Mouse (Mus musculus) gastrocnemius, postnatal 10 days (tissue): ENCODE measurements around the gene Scyl1. TPM values are rescaled to one million over a fixed set of nuclear protein-coding genes. Genes with fewer than 3 reads are reported as not detected.
"Not testable (repeated sequence)": the region's sequence is repeated elsewhere in the genome, so short reads cannot be mapped to it uniquely, and the experiment has no call there.

Source experiments
- DNase-seq: peaks from one replicate; pipeline ENCODE4 v3.0.0; 2021; ENCODE audit warnings: mixed read lengths
- long read RNA-seq, 2 experiments: library from polyadenylated mRNA; stranded (forward); transcript quantifications; one replicate each; pipeline ENCODE4 v2.0.0; 2021
- total RNA-seq, 2 experiments: library from RNA; stranded (reverse); gene quantifications; 2 replicates each; pipeline ENCODE4 v1.2.3; 2021

Scyl1 gene
- total RNA-seq = 10 to 100 TPM; 56.0 to 59.6 TPM
- long read RNA-seq, experiment 1, transcript Scyl1-210 (17 exons, 2,731 nt) = major isoform, 107 of 168 reads
- long read RNA-seq, experiment 1, transcript Scyl1-209 (17 exons, 2,395 nt) = minor isoform, 16 of 168 reads
- long read RNA-seq, experiment 1, partial matches to known transcripts = 15 of 168 reads
- long read RNA-seq, experiment 1, other reads (novel, unspliced or antisense) = 24 of 168 reads
- long read RNA-seq, experiment 2, transcript Scyl1-209 (17 exons, 2,395 nt) = minor isoform, 16 of 146 reads
- long read RNA-seq, experiment 2, transcript Scyl1-210 (17 exons, 2,731 nt) = major isoform, 99 of 146 reads
- long read RNA-seq, experiment 2, partial matches to known transcripts = 13 of 146 reads
- long read RNA-seq, experiment 2, other reads (novel, unspliced or antisense) = 13 of 146 reads

DNA sequence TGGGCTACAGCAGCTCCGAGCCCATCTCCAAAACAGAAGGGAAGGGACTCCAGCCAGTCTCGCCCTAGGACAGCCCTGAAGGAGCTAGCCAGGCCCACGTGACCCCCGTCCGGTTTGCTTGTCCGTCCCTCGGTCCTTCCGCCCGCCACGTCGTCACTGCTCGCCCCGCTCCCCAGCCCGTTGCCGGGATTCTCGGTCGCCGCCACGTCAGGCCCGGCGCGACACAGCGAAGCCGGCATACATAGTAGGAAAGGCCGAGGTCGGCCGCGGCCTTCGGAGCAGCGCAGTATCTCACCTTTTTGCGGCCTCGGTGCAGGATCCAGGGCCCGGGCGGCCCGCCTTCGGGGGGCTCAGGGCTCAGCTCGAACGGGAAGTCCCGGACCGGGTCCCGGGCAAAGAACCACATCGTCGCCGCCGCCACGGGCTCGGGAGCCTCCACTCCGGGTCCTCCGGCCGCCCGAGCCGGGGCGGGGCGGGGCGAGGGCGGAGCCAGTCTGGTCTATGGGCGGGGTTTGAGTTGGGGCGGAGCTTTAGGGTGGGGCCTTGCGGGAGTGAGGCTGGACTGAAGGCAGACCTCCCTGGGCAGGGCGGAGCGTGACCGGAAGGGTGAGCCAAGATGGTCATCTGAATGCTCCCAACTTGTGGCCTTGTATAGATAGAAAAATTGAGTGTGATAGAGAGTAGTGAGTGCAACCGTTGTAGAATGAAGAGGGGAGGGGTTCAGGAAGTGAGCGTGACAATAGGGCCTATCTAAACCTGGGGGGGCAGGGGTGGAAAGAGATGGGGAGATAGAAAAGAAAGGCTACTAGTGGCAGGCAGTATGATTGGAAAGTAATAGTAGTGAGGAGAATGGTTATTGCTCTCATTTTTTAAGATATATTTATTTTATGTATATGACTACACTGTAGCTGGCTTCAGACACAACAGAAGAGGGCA, at the start of gene Scyl1:
Gene Scyl1, minus strand, starts transcription at position 495 of the 936 bp plus-strand sequence.
- DNase-seq = peak; percentile 95

DNA sequence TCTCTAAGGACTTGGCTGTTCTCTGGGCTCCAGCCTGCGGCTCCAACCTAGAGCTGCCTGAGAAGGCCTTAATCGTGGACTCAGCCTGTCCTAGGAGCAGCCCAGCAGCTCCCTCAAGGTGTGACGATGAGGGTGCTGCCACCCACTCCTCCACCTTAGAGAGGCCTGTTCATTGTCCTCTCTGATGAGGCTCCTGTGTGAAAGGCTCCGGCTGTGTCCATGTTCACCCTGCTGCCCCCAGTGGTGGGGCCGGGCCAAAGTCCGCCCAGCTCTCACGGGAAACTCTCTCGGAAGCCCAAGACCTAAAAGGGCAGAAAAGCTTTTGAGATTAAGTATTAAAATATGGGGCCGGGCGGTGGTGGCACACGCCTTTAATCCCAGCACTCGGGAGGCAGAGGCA, 48.3 kb upstream of the Scyl1 start:
- no peak for DNase-seq

DNA sequence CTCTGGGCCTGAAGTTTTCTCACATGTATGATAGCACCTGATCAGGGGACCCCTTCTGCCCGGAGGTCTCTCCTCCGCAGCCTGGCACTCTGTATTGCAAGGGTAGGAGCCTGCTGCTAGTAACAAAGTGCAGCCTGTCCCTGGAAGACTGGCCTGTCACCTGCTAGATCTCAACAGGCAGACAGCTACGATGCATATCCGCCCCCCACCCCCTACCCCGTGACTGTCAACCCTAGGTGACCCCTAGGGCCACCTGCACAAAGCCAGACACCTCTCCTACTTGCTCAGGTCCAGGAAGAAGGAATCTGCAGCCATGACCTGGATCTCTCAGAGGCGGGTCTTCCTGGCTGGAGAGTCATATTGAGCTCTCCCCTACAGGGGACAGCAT, 47.4 kb upstream of the Scyl1 start:
- DNase-seq = no peak

DNA sequence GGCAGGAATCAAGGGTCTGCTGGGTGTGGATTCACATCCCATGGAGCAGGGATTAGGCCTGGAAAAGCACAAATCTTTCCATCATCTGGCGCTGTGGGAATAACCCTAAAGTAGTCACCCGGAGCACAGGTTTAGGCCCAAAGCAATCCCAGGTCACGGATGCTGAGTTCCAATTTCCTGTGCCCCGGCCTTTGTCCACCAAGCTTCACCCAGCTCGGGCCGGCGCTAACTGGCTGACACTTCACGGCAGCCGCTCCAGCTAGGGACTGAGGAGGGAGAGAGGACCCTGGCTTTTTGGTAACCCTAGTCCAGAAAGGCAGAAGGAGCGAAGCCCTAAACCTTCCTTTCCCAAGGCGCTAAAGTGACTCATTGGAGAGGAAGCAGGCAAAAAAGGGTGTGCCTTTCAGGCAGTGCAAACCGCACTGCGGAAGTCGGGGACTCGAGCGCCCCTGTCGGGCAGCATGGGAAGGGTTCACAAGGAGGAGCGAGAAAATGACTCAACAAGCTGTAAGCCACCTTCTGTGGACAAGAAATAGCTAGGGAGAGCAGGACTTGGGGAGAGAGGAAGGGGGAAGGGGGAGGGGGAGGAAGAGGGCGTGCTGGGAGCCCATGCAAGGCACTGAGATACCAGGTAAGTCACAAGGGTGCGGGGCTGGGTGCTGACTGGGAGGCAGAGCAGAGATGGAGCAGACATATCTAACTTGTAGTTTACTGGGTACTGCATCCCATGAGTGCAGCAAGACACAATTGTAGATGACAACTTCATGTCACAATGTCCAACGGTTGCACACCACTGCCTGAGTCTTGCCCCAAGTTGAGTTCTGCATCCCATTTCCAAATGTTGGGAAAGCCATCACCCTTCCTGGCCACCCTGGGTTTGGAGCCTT, 46.7 kb upstream of the Scyl1 start:
- peak; percentile 88 for DNase-seq

DNA sequence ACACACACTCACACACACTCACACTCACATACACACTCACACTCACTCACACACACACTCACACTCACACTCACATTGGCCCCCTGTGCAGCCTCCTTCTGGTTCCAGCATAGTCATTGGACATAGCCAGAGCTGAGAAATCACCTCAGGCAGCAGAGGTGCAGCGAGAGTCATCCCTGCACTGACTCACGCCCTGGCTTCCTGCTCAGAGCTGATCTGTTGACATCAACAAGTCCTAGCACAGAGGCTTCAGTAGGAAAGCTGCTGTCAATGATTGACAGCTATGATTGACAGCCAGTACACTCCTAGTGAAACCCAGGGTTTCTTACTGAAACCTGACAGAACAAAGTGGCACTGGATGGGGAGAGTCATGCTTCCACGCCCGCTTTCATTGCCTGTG, 44.7 kb upstream of the Scyl1 start:
- DNase-seq = peak; percentile 4

DNA sequence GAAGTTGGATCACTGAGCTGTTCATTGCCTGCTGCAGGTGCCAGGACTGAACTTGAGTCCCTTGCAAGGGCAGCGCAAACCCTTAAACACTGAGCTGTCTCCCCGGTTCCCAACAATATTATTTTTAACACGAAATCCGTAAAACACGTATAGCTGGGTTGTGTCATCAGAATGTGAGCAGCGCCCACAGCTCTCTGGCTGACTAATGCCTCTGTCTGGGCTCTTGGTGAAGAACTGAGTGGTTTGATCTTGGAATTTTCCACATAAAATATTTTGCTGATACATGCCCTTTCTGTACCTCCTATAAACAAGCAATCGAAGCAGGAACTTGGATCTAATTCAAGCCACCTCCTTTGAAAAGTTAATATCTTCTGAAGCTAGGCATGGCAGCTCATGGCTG, 43.8 kb upstream of the Scyl1 start:
- DNase-seq = no peak

DNA sequence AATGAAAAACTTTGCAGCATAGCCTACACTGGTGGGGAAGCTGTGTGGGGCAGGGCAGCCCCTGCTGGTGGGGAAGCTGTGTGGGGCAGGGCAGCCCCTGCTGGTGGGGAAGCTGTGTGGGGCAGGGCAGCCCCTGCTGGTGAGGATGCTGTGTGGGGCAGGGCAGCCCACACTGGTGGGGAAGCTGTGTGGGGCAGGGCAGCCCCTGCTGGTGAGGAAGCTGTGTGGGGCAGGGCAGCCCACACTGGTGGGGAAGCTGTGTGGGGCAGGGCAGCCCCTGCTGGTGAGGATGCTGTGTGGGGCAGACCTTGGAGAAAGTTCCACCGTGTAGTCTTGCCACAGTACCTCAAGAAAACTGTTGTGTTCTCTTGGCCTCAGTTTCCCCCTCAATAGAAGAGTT, 42.8 kb upstream of the Scyl1 start:
- not testable (repeated sequence) for DNase-seq

DNA sequence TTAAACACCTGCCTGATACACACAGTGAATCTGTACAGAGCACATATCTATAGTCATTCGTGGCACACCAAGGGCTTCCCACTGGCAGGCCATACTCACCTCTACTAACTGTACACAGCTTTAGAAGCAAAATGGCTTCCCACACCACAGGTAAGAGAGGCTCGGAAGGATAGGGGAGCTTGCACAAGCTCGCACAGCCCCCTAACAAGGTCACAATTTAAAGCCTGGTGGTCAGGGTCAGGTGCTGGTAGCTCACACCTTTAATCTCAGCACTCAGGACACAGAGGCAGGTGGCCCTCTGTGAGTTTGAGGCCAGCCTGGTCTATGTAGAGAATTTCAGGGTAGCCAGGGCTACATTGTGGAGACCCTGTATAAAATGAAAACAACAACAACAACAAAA, 42.3 kb upstream of the Scyl1 start:
- no peak for DNase-seq

DNA sequence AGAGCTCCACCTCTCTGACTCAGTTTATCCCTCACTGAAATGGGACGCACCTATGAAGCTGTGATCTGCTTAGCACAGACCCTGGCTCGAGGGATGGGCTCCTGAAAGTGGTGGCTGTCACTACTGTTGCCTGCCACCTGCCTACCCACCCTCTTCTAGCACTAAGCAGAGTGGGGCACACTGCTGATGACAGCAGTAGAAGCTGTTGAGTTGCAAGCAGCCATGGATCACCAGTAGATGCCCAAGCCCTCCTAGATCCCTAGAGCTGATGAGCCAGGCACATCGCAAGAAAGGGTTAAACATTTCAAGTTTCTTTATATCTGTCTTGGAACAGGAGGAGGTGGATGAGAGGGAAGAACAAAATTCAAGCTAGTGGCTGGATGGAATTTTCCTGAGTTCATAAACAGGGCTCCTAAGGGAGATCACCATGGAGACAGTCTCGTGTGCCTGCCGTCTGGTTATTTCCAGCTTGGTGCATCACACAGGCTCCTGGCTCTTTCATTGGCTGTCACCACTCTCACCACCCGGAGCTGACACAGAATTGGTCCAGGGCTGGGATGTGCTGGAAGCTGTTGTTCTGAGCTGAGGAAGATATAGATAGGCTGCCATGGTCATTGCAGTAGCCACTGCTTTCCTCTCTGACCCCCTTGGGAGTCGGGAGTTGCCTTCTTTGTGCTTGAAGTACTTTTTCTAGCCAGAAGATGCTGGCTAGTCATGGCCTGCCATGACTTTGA, 40.7 kb upstream of the Scyl1 start:
- peak; percentile 53 for DNase-seq

DNA sequence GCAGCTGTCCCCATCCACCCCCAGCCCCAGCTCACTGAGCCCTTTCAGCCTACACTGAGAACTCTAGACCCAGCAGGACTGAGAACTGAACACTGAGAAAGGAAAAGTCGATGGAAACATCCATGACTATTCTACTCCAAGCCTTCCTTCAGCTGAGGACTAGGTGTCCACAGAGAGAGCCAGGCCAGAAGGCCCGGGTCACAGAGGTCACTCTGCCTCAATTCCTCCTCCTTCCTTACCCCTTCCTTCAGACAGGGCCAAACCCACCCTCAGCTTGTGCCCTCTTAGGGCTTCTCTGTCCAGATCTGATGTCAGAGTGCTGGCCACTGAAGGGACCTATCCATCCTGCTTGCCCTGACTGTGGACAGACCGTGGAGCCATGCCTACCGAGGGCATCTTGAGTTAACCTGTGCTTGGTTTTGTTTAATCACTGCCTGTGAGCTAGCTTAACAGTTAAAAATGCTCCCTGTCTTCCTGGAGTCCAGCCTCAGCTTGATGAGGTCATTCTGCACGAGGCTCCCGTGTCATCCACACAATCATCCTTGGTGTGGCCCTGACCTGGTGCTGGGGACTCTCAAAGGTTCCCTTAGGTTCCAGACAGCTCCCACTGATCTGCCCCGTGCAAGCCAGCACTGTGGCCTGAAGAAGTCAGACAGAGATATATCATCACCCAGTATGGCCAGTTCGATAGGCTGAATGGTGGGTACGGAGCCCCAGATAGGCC, 39.8 kb upstream of the Scyl1 start:
- DNase-seq = no peak

DNA sequence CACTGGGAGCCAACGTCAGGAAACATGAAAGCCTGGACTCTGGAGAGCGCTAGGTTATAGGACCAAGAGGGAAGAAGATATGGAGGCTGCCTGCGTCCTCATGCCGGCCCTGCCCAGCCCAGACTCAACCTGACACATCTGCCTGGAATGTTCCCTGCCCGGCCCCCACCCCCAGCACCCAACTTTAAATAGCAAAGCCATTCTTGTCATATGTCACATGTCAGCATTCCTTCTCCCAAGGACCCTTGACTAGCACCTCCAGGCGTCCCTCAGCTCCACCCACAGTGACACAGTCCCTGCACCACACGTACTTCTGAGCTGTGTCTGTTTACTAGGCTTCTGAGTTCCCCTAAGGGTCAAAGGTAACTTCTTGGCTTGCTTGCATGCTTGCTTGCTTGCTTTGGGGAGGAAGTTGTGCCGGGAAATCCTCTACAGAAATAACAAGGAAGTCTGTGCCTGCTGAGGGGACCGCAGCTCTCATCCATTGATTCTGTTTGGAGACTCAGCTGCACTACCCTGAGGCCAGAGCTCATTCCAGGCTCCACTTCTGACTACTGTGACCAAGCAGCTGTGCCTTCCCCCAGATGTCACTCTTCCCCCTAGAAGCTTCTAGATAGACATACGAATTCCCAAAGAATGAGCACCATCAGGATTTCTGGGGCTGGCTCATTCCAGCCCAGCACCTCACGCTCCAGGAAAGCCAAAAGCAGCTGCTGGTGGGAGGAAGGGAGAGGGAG, 39.1 kb upstream of the Scyl1 start:
- DNase-seq = no peak

DNA sequence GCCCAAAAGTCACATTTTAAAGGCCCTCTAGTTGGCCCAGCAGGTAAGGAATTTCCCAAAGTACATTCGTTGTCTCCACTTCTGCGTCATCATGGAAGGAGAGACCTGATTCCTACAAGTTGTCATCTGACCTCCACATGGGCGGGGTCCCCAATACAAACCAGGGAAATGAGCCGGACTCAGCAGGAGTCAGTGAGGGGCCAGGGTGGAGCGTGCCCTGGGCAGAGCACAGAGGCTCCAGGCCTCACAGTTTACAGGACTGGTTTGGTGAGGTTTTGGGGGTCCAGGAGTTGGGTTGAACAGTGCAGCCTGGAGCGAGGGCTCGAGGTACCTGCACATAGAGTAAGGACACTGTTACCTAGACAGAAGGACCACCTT, 38.5 kb upstream of the Scyl1 start:
- no peak for DNase-seq

DNA sequence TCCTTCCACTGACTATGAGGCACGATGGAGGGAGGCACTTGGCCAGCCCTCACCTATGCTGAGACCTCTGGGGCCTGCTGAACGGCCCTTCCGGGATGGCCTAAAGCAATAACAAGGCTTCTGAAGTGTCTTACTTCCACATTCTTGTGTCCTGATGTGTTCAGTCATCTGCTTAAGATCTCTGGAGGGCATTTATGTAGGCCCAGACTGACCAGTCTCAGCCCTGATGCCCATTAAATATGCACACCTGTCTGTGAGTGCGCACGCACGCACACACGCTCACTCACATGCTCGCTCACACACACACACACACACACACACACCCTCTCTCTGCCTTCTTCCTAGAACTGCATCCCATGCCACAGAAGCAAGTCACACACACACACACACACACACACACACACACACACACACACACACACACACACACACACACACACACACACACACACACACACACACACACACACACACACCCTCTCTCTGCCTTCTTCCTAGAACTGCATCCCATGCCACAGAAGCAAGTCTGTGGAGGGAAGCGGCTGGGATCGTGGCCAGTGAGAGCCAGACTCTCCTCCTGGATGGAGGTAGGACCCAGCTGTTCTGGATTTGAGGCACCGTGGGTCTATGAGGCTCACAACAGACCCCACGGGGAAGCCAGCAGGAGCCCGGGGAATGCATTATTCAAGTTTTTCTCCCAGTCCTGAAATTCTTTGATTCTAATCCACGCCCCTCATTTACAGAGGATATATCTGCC, 37.9 kb upstream of the Scyl1 start:
- DNase-seq = no peak

DNA sequence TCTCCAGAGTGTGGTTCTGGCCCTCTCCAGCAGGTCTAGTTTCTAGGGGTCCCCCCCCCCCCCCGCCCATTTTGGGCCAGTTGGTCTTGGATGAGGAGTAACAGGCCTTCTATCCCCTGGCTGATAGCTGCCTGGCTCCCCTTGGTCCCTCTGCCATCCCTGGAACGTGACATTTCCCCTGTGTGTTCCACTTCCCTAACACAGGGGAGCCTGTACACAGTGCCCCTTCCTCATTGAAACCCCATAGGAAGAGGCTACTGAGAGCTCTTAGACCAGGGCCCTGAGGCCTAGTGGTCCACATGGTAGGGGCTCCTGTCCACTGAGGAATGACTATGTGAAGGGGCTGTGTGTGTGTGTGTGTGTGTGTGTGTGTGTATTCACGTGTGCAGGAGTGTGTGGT, 36.5 kb upstream of the Scyl1 start:
- DNase-seq = no peak

DNA sequence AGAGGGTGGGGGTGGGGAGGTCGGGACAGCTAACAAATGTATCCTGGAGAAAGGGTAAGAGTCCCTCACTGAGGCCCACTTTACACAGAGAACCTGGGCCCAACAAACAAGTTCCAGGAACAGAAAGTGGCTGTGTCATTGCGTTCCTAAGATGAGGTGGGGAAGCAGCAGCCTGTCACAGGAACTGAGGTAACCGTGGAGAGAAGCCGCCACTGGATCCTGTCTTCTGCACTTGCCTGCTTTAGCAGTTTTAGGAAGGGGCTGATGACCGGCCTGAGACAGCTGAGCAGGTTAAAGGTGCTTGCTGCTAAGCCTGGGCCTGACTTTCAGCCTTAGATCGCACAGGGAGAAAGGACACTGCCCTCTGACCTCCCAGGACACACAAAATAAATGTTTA, 35.6 kb upstream of the Scyl1 start:
- DNase-seq = no peak

DNA sequence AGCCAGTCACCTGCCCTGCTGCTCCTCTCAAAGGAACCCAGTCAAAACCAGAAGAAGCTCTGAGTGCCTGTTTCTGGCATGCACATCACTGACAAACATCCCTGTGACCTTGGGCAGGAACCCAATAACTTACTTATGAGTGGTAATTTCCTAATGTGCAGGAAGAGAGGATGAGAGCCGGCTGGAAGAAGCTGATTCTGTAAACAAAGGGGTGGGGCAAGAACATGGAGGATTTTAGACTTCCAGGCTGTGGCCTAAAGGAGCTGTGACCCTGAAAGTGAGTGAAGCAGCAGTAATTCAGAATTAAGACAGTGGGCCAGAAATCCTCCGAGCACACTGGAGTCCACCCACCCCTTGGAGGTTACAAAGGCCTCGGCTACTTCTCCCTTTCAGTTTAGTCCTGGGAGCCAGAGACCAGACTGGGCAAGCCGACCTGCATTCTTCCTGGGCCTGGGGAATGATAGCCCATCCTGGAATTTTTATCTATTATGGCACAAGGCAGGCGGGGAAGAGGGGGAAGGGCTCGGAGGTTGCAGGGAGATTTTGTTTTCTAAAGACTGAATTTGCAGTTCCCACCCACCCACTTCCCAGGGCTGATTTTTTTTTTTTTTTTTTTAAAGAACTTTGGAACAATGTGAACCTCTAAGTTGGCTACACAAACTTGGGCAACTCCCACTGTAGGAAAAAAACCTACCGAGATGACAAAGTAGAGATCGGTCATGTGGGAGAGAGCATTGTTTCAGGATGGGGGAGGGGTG, 35.0 kb upstream of the Scyl1 start:
- peak; percentile 57 for DNase-seq

DNA sequence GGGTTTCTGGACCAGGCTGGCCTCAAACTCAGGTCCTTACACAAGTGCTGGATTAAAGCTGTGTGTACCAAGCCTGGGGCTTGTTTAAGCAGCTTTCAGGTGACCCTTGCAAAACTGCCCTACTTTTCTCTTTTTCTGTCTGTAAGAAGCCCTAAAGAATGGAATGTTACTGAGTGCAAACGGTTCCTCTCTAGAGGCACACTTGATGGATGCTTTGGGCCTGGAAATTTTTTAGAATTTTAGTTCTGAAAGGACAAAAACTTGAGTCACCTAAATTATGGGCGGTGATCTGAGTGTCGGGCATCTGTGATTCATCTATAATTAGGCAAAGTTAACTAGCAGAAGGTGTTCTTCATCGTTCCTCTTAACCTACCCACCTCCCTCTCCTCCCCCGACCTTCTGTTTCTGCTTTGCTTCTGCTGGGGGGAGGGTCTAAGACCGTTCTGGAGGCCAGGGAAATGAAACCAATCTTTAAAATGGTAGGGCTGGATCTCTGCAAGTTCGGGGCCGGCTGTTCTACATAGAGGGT, 33.2 kb upstream of the Scyl1 start:
- no peak for DNase-seq

DNA sequence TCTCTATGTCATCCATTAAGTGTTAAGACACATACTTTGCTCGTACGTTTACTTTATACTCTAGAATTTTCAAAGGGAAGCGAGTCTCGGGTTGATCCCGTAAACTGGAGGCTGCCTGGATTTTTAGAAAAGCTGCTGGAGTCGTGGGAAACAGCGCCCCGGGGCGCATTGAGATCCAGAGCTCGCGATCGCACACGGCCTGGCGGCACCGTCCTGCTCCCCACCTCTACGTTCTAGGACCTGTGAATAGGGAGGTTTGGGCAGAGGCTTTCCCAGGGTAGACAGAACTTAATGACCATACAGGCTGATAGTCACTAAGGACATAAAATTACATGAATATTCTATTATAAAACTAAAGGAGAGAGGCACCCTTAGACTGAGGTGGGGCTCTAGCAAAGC, 32.7 kb upstream of the Scyl1 start:
- no peak for DNase-seq
